Mouse (Mus musculus): ENCODE data around the gene 3110040M04Rik.
"Not testable (repeated sequence)": the region's sequence is repeated elsewhere in the genome, so short reads cannot be mapped to it uniquely, and the experiment has no call there.

3110040M04Rik gene

GRCm38 (mm10) chr1:151192075-151192474, 11.8 kb upstream of the 3110040M04Rik start, which contains the start of gene Gm8947:
Gene Gm8947 (plus strand): TSS chr1:151192376.
- not testable (repeated sequence) for DNase-seq (ENCODE audit: low spot score in 2 of 2)

GRCm38 (mm10) chr1:151192739-151193138, 11.2 kb upstream of the 3110040M04Rik start:
- DNase-seq (ENCODE audit: low spot score in 2 of 2) = not testable (repeated sequence)

- not testable (repeated sequence) for DNase-seq (ENCODE audit: low spot score in 2 of 2)
Observed at GRCm38 (mm10) chr1:151195986-151196385, 7.9 kb upstream of the 3110040M04Rik start.

GRCm38 (mm10) chr1:151196690-151197089, 7.2 kb upstream of the 3110040M04Rik start:
- not testable (repeated sequence) for DNase-seq (ENCODE audit: low spot score in 2 of 2)

- DNase-seq (ENCODE audit: low spot score in 2 of 2) = not testable (repeated sequence)
Observed at GRCm38 (mm10) chr1:151198120-151198519, 5.8 kb upstream of the 3110040M04Rik start, which contains the start of gene Gm47995. Gene Gm47995 (plus strand): TSS chr1:151198448.

- DNase-seq (ENCODE audit: low spot score in 2 of 2) = not testable (repeated sequence)
Observed at GRCm38 (mm10) chr1:151200620-151201019, 3.3 kb upstream of the 3110040M04Rik start.

GRCm38 (mm10) chr1:151202771-151203170, 1.1 kb upstream of the 3110040M04Rik start:
- not testable (repeated sequence) for DNase-seq (ENCODE audit: low spot score in 2 of 2)

GRCm38 (mm10) chr1:151208493-151208892, 4.6 kb downstream of the 3110040M04Rik start:
- DNase-seq (ENCODE audit: low spot score in 2 of 2) = not testable (repeated sequence)

- DNase-seq (ENCODE audit: low spot score in 2 of 2) = not testable (repeated sequence)
Observed at GRCm38 (mm10) chr1:151208944-151209343, 5.0 kb downstream of the 3110040M04Rik start.

- not testable (repeated sequence) for DNase-seq (ENCODE audit: low spot score in 2 of 2)
Observed at GRCm38 (mm10) chr1:151209824-151210355, 6.0 kb downstream of the 3110040M04Rik start, which contains the start of gene Gm47996. Gene Gm47996 (plus strand): TSS chr1:151210131.

GRCm38 (mm10) chr1:151211666-151212065, 7.7 kb downstream of the 3110040M04Rik start:
- not testable (repeated sequence) for DNase-seq (ENCODE audit: low spot score in 2 of 2)

- DNase-seq (ENCODE audit: low spot score in 2 of 2) = no peak
Observed at GRCm38 (mm10) chr1:151214862-151215261, 10.9 kb downstream of the 3110040M04Rik start.

- no peak for DNase-seq (ENCODE audit: low spot score in 2 of 2)
Observed at GRCm38 (mm10) chr1:151215985-151216384, 12.1 kb downstream of the 3110040M04Rik start.

GRCm38 (mm10) chr1:151216417-151216816, 12.5 kb downstream of the 3110040M04Rik start:
- DNase-seq (ENCODE audit: low spot score in 2 of 2) = no peak

GRCm38 (mm10) chr1:151219045-151219444, 15.1 kb downstream of the 3110040M04Rik start:
- DNase-seq (ENCODE audit: low spot score in 2 of 2) = no peak

GRCm38 (mm10) chr1:151220098-151220497, 16.2 kb downstream of the 3110040M04Rik start:
- DNase-seq (ENCODE audit: low spot score in 2 of 2) = no peak

GRCm38 (mm10) chr1:151222561-151223267, 18.8 kb downstream of the 3110040M04Rik start:
- no peak for DNase-seq (ENCODE audit: low spot score in 2 of 2)

- no peak for DNase-seq (ENCODE audit: low spot score in 2 of 2)
Observed at GRCm38 (mm10) chr1:151223377-151223776, 19.5 kb downstream of the 3110040M04Rik start.

- no peak for DNase-seq (ENCODE audit: low spot score in 2 of 2)
Observed at GRCm38 (mm10) chr1:151224536-151224935, 20.6 kb downstream of the 3110040M04Rik start.

- no peak for DNase-seq (ENCODE audit: low spot score in 2 of 2)
Observed at GRCm38 (mm10) chr1:151227506-151227905, 23.6 kb downstream of the 3110040M04Rik start.

GRCm38 (mm10) chr1:151228320-151228989, 24.5 kb downstream of the 3110040M04Rik start:
- DNase-seq (ENCODE audit: low spot score in 2 of 2) = no peak

- DNase-seq (ENCODE audit: low spot score in 2 of 2) = no peak
Observed at GRCm38 (mm10) chr1:151232346-151232745, 28.4 kb downstream of the 3110040M04Rik start.
